Mouse (Mus musculus): ENCODE measurements at regions not wholly inside any gene's neighbourhood (a gene's known extent, or its start where the extent isn't known, plus 50 kb on each side); places are given as distances from the start of the nearest gene placed in this dataset.

GRCm38 (mm10) chr7:117103035-117103434 is 277.7 kb upstream of the Xylt1 start:
- no peak for DNase-seq (ENCODE audit: low read depth)

DNA sequence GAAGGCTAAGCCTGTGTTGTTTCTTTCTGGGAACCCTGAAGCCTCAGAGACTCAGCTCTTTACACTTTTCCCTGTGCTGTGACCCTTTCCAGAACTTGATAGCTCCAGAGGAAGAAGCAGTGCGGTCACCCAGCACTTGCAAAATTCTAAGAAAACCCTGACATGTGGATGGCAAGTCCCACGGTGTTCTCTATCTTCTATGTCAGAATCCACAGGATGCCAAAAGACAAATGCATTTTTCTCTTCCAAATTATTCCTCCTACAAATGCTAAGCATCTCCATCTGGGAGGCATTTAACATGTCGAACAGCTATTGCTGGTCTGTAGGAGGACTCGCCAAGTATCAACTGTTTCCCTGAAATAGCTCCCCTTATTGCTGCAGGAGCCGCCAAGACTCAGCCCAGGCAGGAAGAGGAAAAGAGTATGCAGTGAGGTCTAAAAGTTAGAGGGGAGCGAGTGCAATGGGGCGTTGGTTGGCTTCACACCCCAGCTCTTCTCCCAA is 274.0 kb upstream of the Xylt1 start:
- no peak for DNase-seq (ENCODE audit: low read depth)

- no peak for DNase-seq (ENCODE audit: low read depth)
Measured at GRCm38 (mm10) chr7:117108391-117108790, 272.4 kb upstream of the Xylt1 start.

DNA sequence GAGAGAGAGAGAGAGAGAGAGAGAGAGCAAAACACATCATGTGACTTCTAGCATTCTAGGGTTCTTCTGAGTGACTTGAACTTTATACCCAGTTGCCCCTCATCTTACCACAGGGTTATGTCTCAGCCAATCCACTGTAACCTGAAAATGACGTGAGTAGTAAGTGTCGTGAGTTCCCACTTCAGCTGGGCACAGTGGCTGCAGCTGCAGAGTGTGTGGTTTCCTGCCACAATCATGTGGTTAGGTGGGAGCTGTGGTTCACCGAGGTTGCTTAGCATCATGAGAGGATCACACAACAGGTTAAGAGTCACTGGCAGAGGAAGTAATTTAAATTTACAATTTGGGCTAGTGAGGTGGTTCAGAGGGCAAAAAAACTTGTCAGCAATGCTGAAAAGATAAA is 253.1 kb upstream of the Xylt1 start:
- no peak for DNase-seq (ENCODE audit: low read depth)

GRCm38 (mm10) chr7:117134869-117135268 is 245.9 kb upstream of the Xylt1 start:
- DNase-seq (ENCODE audit: low read depth), result no peak

- DNase-seq (ENCODE audit: low read depth), result no peak
Measured at GRCm38 (mm10) chr7:117138681-117139080, 242.1 kb upstream of the Xylt1 start.

DNA sequence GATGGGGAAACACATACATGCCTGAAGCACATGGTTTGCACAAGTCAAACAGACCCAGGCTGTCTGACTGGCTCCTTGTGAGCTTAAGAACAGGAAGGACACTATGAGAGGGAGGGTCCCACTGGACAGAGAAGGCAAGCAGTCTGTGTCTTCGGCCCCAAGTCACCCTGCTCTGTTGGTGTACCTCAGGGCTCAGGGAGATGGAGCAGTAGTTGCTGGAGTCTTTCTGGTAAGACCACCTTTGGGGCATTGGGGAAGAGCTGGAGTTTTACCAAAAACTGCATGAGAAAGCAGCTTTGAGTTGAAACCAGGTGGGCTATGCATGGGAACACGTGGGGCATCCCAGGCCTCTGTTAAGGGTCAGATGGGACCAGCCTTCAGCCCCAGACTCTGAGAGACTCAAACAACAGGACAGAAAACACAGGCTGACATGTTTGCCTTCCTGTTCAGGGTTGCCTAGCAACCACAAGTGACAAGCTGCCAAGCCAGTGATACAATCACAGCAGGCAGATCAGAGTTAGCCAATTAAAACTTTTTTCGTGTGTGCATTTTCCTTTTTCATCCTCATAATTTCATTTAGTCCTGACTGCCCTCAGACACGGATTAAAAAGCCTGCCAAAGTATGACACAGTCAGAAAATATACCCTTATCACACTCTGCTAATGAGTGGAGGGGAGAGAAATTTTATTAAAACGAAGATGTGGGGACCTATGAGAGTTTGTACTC is 241.4 kb upstream of the Xylt1 start:
- no peak for DNase-seq (ENCODE audit: low read depth)

- DNase-seq (ENCODE audit: low read depth), result no peak
Measured at GRCm38 (mm10) chr7:117139971-117140247, 240.9 kb upstream of the Xylt1 start.

DNA sequence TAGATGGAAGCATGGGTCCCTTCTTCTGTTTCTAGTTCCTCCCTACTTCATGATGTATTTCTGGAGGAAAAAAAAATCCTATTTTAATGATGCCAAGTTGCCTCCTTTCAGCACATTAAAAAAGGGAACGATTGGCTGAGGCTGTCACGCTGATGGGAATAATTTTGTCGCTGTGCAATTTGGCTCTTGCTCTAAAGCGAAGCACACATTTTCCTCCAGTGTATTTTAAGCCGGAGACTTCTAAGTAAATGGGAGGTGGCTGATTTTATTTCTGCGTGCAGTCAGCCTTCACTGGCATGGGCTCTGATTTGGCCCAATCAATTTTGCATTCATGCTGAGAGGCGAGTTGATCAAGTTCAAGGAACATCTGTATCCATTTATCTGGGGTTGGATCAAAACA is 234.0 kb upstream of the Xylt1 start:
- DNase-seq (ENCODE audit: low read depth), result no peak

GRCm38 (mm10) chr7:117150355-117150754 is 230.4 kb upstream of the Xylt1 start:
- DNase-seq (ENCODE audit: low read depth), result no peak

- DNase-seq (ENCODE audit: low read depth), result no peak
Measured at GRCm38 (mm10) chr7:117153826-117154550, 226.8 kb upstream of the Xylt1 start.

DNA sequence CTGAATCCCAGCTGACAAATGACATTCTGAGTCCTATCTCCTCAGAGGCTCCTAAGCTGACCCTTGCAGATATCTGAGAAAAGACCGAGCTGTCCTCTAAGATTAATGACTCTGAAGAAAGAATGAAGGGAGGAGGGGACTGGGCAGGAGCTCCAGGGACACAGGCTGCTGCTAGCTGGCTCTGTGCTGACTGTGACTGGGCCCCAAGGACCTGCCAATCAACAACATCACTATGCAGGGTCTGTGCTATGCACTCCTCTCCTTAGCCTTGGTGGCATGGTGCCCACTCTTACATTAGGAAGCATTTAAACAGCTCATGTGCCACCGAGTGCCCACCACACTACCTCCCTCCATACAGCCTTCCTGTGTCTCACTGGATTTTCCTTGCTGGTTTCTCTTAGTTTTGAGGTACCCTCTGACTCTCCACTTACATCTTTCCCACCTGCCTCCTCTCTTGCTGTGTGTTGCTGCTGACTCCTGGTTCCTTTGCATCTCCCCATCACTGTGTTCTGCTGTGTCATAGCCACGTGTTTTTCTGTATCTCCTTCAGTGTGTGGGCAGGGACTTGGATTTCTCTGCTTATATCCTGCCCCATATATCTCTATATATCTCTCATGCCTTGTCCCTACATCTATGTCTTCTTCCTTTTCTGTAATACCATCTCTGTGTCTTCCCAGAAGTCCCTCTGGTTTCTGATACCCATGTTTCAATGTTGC is 219.4 kb upstream of the Xylt1 start:
- DNase-seq (ENCODE audit: low read depth), result no peak

DNA sequence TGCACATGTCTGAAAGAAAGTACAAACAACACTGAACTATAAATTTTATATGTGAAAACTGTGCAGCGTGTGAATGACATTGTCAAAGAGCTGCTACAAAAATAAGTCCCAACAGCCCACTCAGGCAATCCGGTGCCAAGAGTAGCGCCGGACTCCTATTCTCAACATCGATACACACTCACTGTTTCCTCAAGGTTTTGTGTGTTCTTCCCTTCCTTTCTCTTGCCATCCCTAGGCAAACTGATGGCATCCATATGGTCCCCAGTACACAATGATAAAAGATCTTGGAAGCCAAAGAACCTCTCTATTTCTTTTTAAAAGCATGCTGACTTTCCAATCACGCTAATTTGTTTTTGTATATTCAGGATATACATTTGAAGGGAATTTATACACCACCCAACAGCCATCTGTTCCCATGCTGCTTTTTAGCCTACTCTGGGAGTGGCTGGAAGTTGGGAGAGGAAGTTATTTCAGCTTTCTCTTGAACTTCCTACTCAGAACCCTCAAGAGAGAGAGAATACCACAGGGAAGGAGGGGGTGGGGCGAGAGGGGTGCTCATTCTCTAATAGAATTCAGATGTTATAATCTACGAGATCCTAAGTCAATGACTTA is 205.9 kb upstream of the Xylt1 start:
- DNase-seq (ENCODE audit: low read depth), result no peak

DNA sequence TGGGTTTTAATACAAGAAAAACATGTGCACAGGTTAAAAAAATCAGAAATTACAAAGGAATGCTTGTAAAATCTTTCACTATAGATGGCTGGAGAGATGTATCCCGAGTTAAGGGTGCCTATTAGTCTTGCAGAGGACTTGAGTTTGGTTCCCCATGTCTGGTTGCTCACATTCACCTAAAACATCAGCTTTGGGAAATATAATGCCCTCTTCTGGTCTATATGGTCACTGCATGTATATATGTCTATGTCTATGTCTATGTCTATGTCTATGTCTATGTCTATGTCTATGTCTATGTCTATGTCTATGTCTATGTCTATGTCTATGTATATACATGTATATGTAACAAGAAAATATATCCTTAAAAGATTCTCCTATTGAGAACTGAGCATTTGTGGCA is 196.8 kb upstream of the Xylt1 start:
- no peak for DNase-seq (ENCODE audit: low read depth)

DNA sequence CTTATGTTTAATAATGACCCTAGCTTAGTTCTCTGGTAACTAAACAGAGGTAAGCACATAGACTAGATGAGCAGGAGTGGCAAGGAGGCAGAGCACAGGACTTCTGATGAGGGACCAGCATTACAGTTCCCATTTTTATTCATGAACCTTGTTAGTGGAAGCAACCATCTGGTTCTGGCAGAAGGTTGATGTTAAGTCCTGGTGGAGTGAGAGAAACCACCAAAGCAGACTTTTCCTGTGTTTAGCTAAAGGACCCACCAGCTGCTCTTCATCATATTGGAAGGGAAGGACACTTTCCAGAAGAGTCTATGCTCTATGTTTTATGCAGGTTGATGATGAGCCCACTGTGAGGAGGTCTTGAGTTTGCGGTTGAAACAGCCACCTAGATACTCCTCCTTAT is 194.9 kb upstream of the Xylt1 start:
- no peak for DNase-seq (ENCODE audit: low read depth)

GRCm38 (mm10) chr7:117196611-117197010 is 184.2 kb upstream of the Xylt1 start:
- DNase-seq (ENCODE audit: low read depth), result no peak

DNA sequence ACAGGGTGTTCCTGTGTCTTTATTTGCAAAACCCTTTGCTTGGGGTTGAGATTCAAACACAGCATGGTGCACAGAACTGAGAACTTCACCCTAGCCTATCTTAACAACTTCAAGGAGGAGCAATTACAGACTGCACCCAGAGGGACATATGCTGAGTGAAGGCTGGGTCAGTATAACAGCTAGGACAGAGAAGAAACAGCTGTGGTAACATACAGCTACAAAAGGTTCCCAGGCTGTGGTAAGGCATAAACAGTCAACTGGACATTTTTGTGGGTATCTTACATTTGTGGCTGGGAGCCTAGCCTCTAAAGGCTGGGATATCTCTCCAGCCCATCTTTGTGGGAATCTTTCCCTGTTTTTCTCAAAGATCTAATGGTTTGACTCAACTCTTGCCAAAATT is 154.5 kb upstream of the Xylt1 start:
- no peak for DNase-seq (ENCODE audit: low read depth)

GRCm38 (mm10) chr7:117229619-117230018 is 151.2 kb upstream of the Xylt1 start:
- no peak for DNase-seq (ENCODE audit: low read depth)

GRCm38 (mm10) chr7:117256819-117257218 is 124.0 kb upstream of the Xylt1 start:
- no peak for DNase-seq (ENCODE audit: low read depth)

DNA sequence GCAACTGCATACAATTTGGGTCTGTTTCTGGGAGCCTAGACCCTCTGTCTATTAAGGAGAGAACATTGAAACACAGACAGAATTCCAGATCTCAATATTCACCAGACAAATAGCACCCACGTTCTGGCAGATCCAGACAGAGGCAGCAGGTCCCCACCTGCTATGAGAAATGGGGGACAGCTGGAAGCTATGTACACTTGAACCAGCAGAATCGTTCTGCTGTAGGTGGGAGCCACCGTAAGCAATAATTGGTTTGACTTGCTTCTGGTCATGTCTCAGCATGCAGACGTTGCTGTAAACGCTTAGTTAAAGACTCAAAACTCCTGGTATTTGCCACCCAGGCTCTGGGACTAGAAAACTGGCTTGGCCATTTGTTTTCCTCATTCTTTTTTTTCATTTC is 122.2 kb upstream of the Xylt1 start:
- no peak for DNase-seq (ENCODE audit: low read depth)

GRCm38 (mm10) chr7:117259151-117259550 is 121.6 kb upstream of the Xylt1 start:
- DNase-seq (ENCODE audit: low read depth), result no peak

- DNase-seq (ENCODE audit: low read depth), result peak; percentile 3
Measured at GRCm38 (mm10) chr7:117259674-117260294, 121.0 kb upstream of the Xylt1 start.

Measured in NIH3T3 (cell line).